In the genomic region with DNA sequence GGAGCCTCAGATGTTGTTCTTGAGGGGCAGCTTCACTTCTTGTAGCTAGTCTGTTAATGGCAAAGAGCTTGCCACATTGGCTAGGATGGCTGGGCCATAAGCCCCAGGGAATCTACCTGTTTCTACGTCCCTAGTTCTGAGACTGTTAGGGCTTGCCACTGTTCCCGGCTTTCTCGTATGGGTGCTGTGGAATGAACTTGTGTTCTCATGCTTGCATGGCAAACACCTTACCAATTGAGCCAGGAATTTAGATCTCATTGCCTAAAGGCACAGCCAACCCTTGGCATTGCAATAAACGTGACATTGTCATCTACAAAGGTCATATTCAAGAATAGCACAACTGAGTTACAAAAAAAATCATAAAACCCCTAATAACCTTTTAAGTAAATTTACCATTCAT, we compare ENCODE assay signal across 19 mouse cellular contexts.
A peak's percentile ranks its signal among the peaks of the same experiment; 100 is the strongest.
DNase-seq lines count a peak whose midpoint lies in the region; ATAC-seq and TF ChIP-seq lines count a peak whose summit lies in the region.
"Had no signal": no experiment of that assay in that cellular context is flagged by ENCODE, and none has a peak within 500 bp of the region (broad histone marks: within the 10 kb centered on the region; RNA-seq: fewer than 3 reads in every experiment).

No protein-coding gene starts in this region.

- peak overlapping the region; percentile 85 for H3K27ac ChIP-seq in gastrocnemius, adult 2 months
- peak overlapping the region; percentile 75 for H3K27ac ChIP-seq in heart, embryonic 13.5 days (replicated peaks)
- H3K27ac ChIP-seq in heart, postnatal 0 days (ENCODE audit: low read depth): peak overlapping the region; percentile 63
- H3K27ac ChIP-seq in heart, embryonic 10.5 days: no peak overlapping the region
- peak overlapping the region; percentile 28; the same call in 1 of the 2 replicates for H3K27ac ChIP-seq in limb, embryonic 15.5 days
- H3K27ac ChIP-seq in limb, embryonic 10.5 days: no peak overlapping the region
- H3K27ac ChIP-seq: embryonic facial prominence, embryonic 10.5 days; forebrain, embryonic 10.5 days; hindbrain, embryonic 13.5 days; hindbrain, postnatal 0 days had no signal

- H3K4me2 ChIP-seq in heart, embryonic 13.5 days: no peak overlapping the region
- H3K4me2 ChIP-seq in heart, postnatal 0 days (ENCODE audit: low read depth, low read length): 0 out of 2 replicates have a peak overlapping the region, but pooled peaks have one; percentile 26
- no peak overlapping the region for H3K4me2 ChIP-seq in limb, embryonic 15.5 days
- H3K4me2 ChIP-seq: hindbrain, embryonic 13.5 days had no signal

- H3K9ac ChIP-seq in heart, embryonic 13.5 days: no peak overlapping the region
- H3K9ac ChIP-seq in heart, postnatal 0 days (replicated peaks; ENCODE audit: low read depth, low read length): no peak overlapping the region
- no peak overlapping the region for H3K9ac ChIP-seq in limb, embryonic 15.5 days
- H3K9ac ChIP-seq: hindbrain, embryonic 13.5 days had no signal

- no peak for TF ChIP-seq EP300 in heart, postnatal 0 days (IDR thresholded peaks at IDR 0.05; ENCODE audit: low read depth)

- H3K4me1 ChIP-seq in heart, embryonic 13.5 days: peaks cover 35% of the 10 kb centered on the region
- 0 out of 2 replicates have a peak, but pooled peaks cover 3% of the 10 kb centered on the region for H3K4me1 ChIP-seq in heart, postnatal 0 days (ENCODE audit: control insufficient read depth, insufficient read depth)
- H3K4me1 ChIP-seq in heart, embryonic 10.5 days: peaks cover 22% of the 10 kb centered on the region
- H3K4me1 ChIP-seq in limb, embryonic 15.5 days: peaks cover 44% of the 10 kb centered on the region
- peaks cover 33% of the 10 kb centered on the region for H3K4me1 ChIP-seq in limb, embryonic 10.5 days
- H3K4me1 ChIP-seq: hindbrain, embryonic 13.5 days had no signal

- ATAC-seq in heart, embryonic 13.5 days (ENCODE audit: extremely low read depth, insufficient number of reproducible peaks, low FRiP score, low TSS enrichment): no peak
- no peak for ATAC-seq in heart, postnatal 0 days (ENCODE audit: insufficient read depth, low read depth)
- ATAC-seq in limb, embryonic 15.5 days (ENCODE audit: insufficient number of reproducible peaks, low FRiP score, low TSS enrichment, low read depth): no peak
- ATAC-seq: CD4-positive, CD25-positive, alpha-beta regulatory T cell, adult 4 months; forebrain, embryonic 14.5 days; hindbrain, postnatal 0 days had no signal

- no peaks in the 10 kb centered on the region for H3K36me3 ChIP-seq in heart, embryonic 13.5 days
- H3K36me3 ChIP-seq in heart, postnatal 0 days (replicated peaks; ENCODE audit: control insufficient read depth, insufficient read depth, low read length): no peaks in the 10 kb centered on the region
- H3K36me3 ChIP-seq in heart, embryonic 10.5 days: no peaks in the 10 kb centered on the region
- no peaks in the 10 kb centered on the region for H3K36me3 ChIP-seq in limb, embryonic 15.5 days
- no peaks in the 10 kb centered on the region for H3K36me3 ChIP-seq in limb, embryonic 10.5 days
- H3K36me3 ChIP-seq: embryonic facial prominence, embryonic 10.5 days; forebrain, embryonic 10.5 days; G1E; hindbrain, embryonic 13.5 days had no signal

- intact Hi-C loops in gastrocnemius, adult 2 months (cut with DNase I): loop anchor here (10.0 kb wide), 1 partner anchor 190 kb away; no protein-coding TSS in a partner anchor

- WGBS in heart, embryonic 13.5 days: 79% methylated on average over 4 of the region's 4 CpGs
- 76% methylated on average over 4 of the region's 4 CpGs for WGBS in heart, postnatal 0 days
- 81% methylated on average over 4 of the region's 4 CpGs for WGBS in heart, embryonic 10.5 days
- 67% methylated on average over 4 of the region's 4 CpGs for WGBS in limb, embryonic 15.5 days
- 90% methylated on average over 4 of the region's 4 CpGs for WGBS in limb, embryonic 10.5 days

- no peak for DNase-seq in gastrocnemius, adult 2 months
- DNase-seq in gastrocnemius, postnatal 10 days: no peak
- no peak for DNase-seq in heart, adult 9 months (ENCODE audit: low spot score in 2 of 2)
- no peak for DNase-seq in heart, postnatal 0 days (ENCODE audit: low spot score)
- no peak for DNase-seq in heart, embryonic 10.5 days (ENCODE audit: low spot score)
- no peak for DNase-seq in limb, embryonic 10.5 days (ENCODE audit: low spot score)
- DNase-seq: adrenal gland, adult 8-10 months; adrenal gland, postnatal 36 days; B cell, adult 2 months; kidney, adult 18-20 months had no signal

- no peaks in the 10 kb centered on the region for H3K9me3 ChIP-seq in heart, embryonic 13.5 days
- H3K9me3 ChIP-seq in heart, postnatal 0 days (replicated peaks; ENCODE audit: control insufficient read depth, low read length): no peaks in the 10 kb centered on the region
- H3K9me3 ChIP-seq in heart, embryonic 10.5 days: no peaks in the 10 kb centered on the region
- no peaks in the 10 kb centered on the region for H3K9me3 ChIP-seq in limb, embryonic 15.5 days
- H3K9me3 ChIP-seq in limb, embryonic 10.5 days (replicated peaks): no peaks in the 10 kb centered on the region
- H3K9me3 ChIP-seq: embryonic facial prominence, embryonic 10.5 days; forebrain, embryonic 10.5 days; hindbrain, embryonic 13.5 days had no signal

- TF ChIP-seq CTCF in gastrocnemius, adult 2 months (IDR thresholded peaks at IDR 0.05): no peak
- no peak for TF ChIP-seq CTCF in heart, postnatal 0 days (IDR thresholded peaks at IDR 0.05; ENCODE audit: low read depth)

- H3K27me3 ChIP-seq in heart, embryonic 13.5 days (replicated peaks): peaks cover 5% of the 10 kb centered on the region; the same call in 1 of the 2 replicates
- H3K27me3 ChIP-seq in heart, postnatal 0 days (ENCODE audit: control insufficient read depth, insufficient read depth, low read length): no peaks in the 10 kb centered on the region
- 0 out of 2 replicates have a peak, but pooled peaks cover 3% of the 10 kb centered on the region for H3K27me3 ChIP-seq in heart, embryonic 10.5 days (ENCODE audit: insufficient read depth, poor library complexity, severe bottlenecking)
- no peaks in the 10 kb centered on the region for H3K27me3 ChIP-seq in limb, embryonic 15.5 days
- no peaks in the 10 kb centered on the region for H3K27me3 ChIP-seq in limb, embryonic 10.5 days (ENCODE audit: low read depth, poor library complexity, severe bottlenecking)

- peak overlapping the region; percentile 36 for H3K4me3 ChIP-seq in gastrocnemius, adult 2 months
- H3K4me3 ChIP-seq in heart, embryonic 13.5 days: no peak overlapping the region
- no peak overlapping the region for H3K4me3 ChIP-seq in heart, postnatal 0 days (ENCODE audit: low read depth, low read length)
- H3K4me3 ChIP-seq in heart, embryonic 10.5 days: no peak overlapping the region
- H3K4me3 ChIP-seq in limb, embryonic 15.5 days: no peak overlapping the region
- H3K4me3 ChIP-seq in limb, embryonic 10.5 days: no peak overlapping the region
- H3K4me3 ChIP-seq: embryonic facial prominence, embryonic 10.5 days; forebrain, embryonic 10.5 days; hindbrain, embryonic 13.5 days had no signal

Comparison
In these comparisons a context has a peak if more than half of its experiments do, and no peak if none do; other contexts are left out.
1. H3K27ac ChIP-seq: peak in gastrocnemius, adult 2 months (single experiment), heart, embryonic 13.5 days (single experiment), heart, postnatal 0 days (single experiment) and limb, embryonic 15.5 days (single experiment); none in heart, embryonic 10.5 days (single experiment) and limb, embryonic 10.5 days (single experiment).